Mouse (Mus musculus) liver, embryonic 16.5 days (tissue): ENCODE results near the gene H2-DMb2. TPM values are rescaled to one million over a fixed set of nuclear protein-coding genes. Genes with fewer than 3 reads are reported as not detected.
A peak's percentile ranks its signal among the peaks of the same experiment; 100 is the strongest.

ENCODE experiments used
- ATAC-seq: fragments of 200-750 bp; cut with Nextera tagmentation; 2 replicates; pipeline ENCODE4 v1.8.0; 2017; ENCODE audit warnings: low read depth, mild to moderate bottlenecking, moderate number of reproducible peaks, moderate library complexity
- H3K27ac ChIP-seq: fragments of 300-500 bp; sonication (generic); 2 replicates; pipeline ENCODE4 v1.5.1; 2014; ENCODE audit warnings: mild to moderate bottlenecking, low read length
- H3K27me3 ChIP-seq: fragments of 300-500 bp; sonication (generic); 2 replicates; pipeline ENCODE4 v1.6.1; 2014; ENCODE audit warnings: low read depth, low read length, mixed read lengths; ENCODE audit not compliant: control insufficient read depth, insufficient read depth
- H3K36me3 ChIP-seq: fragments of 300-500 bp; sonication (generic); 2 replicates; pipeline ENCODE4 v1.6.1; 2014; ENCODE audit warnings: mild to moderate bottlenecking; ENCODE audit not compliant: control insufficient read depth, insufficient read depth
- H3K4me1 ChIP-seq: fragments of 300-500 bp; sonication (generic); 2 replicates; pipeline ENCODE4 v1.6.1; 2014; ENCODE audit warnings: low read depth, low read length, mixed read lengths; ENCODE audit not compliant: control insufficient read depth
- H3K4me2 ChIP-seq: fragments of 300-500 bp; sonication (generic); 2 replicates; pipeline ENCODE4 v1.6.1; 2014; ENCODE audit warnings: low read depth, low read length, mixed read lengths
- H3K4me3 ChIP-seq: fragments of 300-500 bp; sonication (generic); 2 replicates; pipeline ENCODE4 v1.5.1; 2014; ENCODE audit warnings: low read depth, mild to moderate bottlenecking, low read length
- H3K9ac ChIP-seq: fragments of 300-500 bp; sonication (generic); 2 replicates; pipeline ENCODE4 v1.6.1; 2014; ENCODE audit warnings: low read depth, low read length
- H3K9me3 ChIP-seq: fragments of 300-500 bp; sonication (generic); replicated peaks from 2 replicates; pipeline ENCODE4 v1.6.1; 2016; ENCODE audit warnings: low read length; ENCODE audit not compliant: control insufficient read depth
- WGBS: fragments of 180-500 bp; shearing (Covaris S2); extraction: QIAGEN DNeasy Blood & Tissue Kit; methylation state at CpG from one replicate; pipeline ENCODE4 v1.1.7; 2014; ENCODE audit not compliant: insufficient replicate concordance; 5-methylcytosine and 5-hydroxymethylcytosine counted together
- polyA plus RNA-seq: library from polyadenylated mRNA; unstranded; fragments of >200 nt; fragmentation: Nextera tagmentation; extraction: Ambion mirVana; gene quantifications from 2 replicates; pipeline ENCODE4 v1.2.1, GENCODE M21; 2015

Gene H2-DMb2
- polyA plus RNA-seq, 1 experiment from 2014 or later: 1.0 TPM

- ATAC-seq: no peak
- H3K4me3 ChIP-seq: peak overlapping the region; percentile 99
- H3K27me3 ChIP-seq: no peaks in the 10 kb centered on the region
- peak overlapping the region; percentile 77 for H3K4me2 ChIP-seq
- H3K9me3 ChIP-seq: no peaks in the 10 kb centered on the region
- H3K4me1 ChIP-seq: peaks cover 36% of the 10 kb centered on the region
- 46% methylated on average over 7 of the region's 7 CpGs for WGBS
- peaks cover 64% of the 10 kb centered on the region for H3K36me3 ChIP-seq
- peak overlapping the region; percentile 94 for H3K9ac ChIP-seq
- H3K27ac ChIP-seq: no peak overlapping the region; the same call in 1 of the 2 replicates
Observed at GRCm38 (mm10) chr17:34116736-34117370, 26.3 kb upstream of the H2-DMb2 start.

GRCm38 (mm10) chr17:34117421-34118112 lies 25.5 kb upstream of the H2-DMb2 start:
- peak overlapping the region; percentile 94 for H3K9ac ChIP-seq
- WGBS: under 1% methylated on average over 5 of the region's 5 CpGs
- peak overlapping the region; percentile 74 for H3K27ac ChIP-seq
- H3K27me3 ChIP-seq: no peaks in the 10 kb centered on the region
- no peaks in the 10 kb centered on the region for H3K9me3 ChIP-seq
- peaks cover 57% of the 10 kb centered on the region for H3K36me3 ChIP-seq
- no peak for ATAC-seq
- H3K4me2 ChIP-seq: peak overlapping the region; percentile 77
- peaks cover 38% of the 10 kb centered on the region for H3K4me1 ChIP-seq
- H3K4me3 ChIP-seq: peak overlapping the region; percentile 99

- Histone ChIP-seq H3K36me3 (peaks cover 50% of the 10 kb centered on the region), H3K27ac (peak overlapping the region; percentile 74), H3K9ac (peak overlapping the region; percentile 94), H3K4me3 (peak overlapping the region; percentile 99), H3K9me3 (no peaks in the 10 kb centered on the region), H3K4me1 (peaks cover 42% of the 10 kb centered on the region), H3K4me2 (peak overlapping the region; percentile 77), H3K27me3 (no peaks in the 10 kb centered on the region)
- ATAC-seq: no peak
- under 1% methylated on average over 66 of the region's 67 CpGs for WGBS
Observed at GRCm38 (mm10) chr17:34118113-34118872, 24.8 kb upstream of the H2-DMb2 start.

- H3K27ac ChIP-seq: peak overlapping the region; percentile 74
- under 1% methylated on average over 38 of the region's 38 CpGs for WGBS
- peak overlapping the region; percentile 77 for H3K4me2 ChIP-seq
- H3K4me3 ChIP-seq: peak overlapping the region; percentile 99
- H3K9ac ChIP-seq: peak overlapping the region; percentile 94
- peaks cover 44% of the 10 kb centered on the region for H3K36me3 ChIP-seq
- H3K27me3 ChIP-seq: no peaks in the 10 kb centered on the region
- H3K4me1 ChIP-seq: peaks cover 47% of the 10 kb centered on the region
- peak; percentile 14 for ATAC-seq
- H3K9me3 ChIP-seq: no peaks in the 10 kb centered on the region
Observed at GRCm38 (mm10) chr17:34118873-34119248, 24.2 kb upstream of the H2-DMb2 start.

GRCm38 (mm10) chr17:34119249-34120179 lies 23.6 kb upstream of the H2-DMb2 start, which contains the start of gene H2-DMa:
Gene H2-DMa (plus strand): TSS chr17:34119541.
- peaks cover 50% of the 10 kb centered on the region for H3K4me1 ChIP-seq
- peak; percentile 76 for ATAC-seq

GRCm38 (mm10) chr17:34120180-34120723 lies 22.9 kb upstream of the H2-DMb2 start:
- peaks cover 30% of the 10 kb centered on the region for H3K36me3 ChIP-seq
- H3K9me3 ChIP-seq: no peaks in the 10 kb centered on the region
- H3K27me3 ChIP-seq: no peaks in the 10 kb centered on the region
- peaks cover 50% of the 10 kb centered on the region for H3K4me1 ChIP-seq
- under 1% methylated on average over 38 of the region's 42 CpGs for WGBS
- peak; percentile 11 for ATAC-seq
- H3K4me2 ChIP-seq: peak overlapping the region; percentile 100
- peak overlapping the region; percentile 100 for H3K27ac ChIP-seq
- H3K9ac ChIP-seq: peak overlapping the region; percentile 97
- peak overlapping the region; percentile 99 for H3K4me3 ChIP-seq

More at GRCm38 (mm10) chr17:34119249-34120179, 23.6 kb upstream of the H2-DMb2 start, which contains the start of gene H2-DMa:
- H3K9me3 ChIP-seq: no peaks in the 10 kb centered on the region
- peak within 1 kb of the TSS; percentile 100 for H3K27ac ChIP-seq
- H3K4me2 ChIP-seq: peak within 1 kb of the TSS; percentile 100
- no peaks in the 10 kb centered on the region for H3K27me3 ChIP-seq
- H3K4me3 ChIP-seq: peak within 1 kb of the TSS; percentile 99
- under 1% methylated on average over 96 of the region's 96 CpGs for WGBS
- peaks cover 38% of the 10 kb centered on the region for H3K36me3 ChIP-seq
- H3K9ac ChIP-seq: peak within 1 kb of the TSS; percentile 97

GRCm38 (mm10) chr17:34120814-34121171 lies 22.3 kb upstream of the H2-DMb2 start:
- ATAC-seq: peak; percentile 32
- Histone ChIP-seq H3K4me3 (peak overlapping the region; percentile 99), H3K36me3 (peaks cover 25% of the 10 kb centered on the region), H3K9me3 (no peaks in the 10 kb centered on the region), H3K9ac (peak overlapping the region; percentile 97), H3K4me1 (peaks cover 46% of the 10 kb centered on the region), H3K27ac (peak overlapping the region; percentile 100), H3K4me2 (peak overlapping the region; percentile 100), H3K27me3 (no peaks in the 10 kb centered on the region)
- WGBS: 2% methylated on average over 26 of the region's 31 CpGs
